Mouse (Mus musculus) thymus, postnatal 36 days (tissue): Measurements from ENCODE around the gene Ncor2.
A peak's percentile ranks its signal among the peaks of the same experiment; 100 is the strongest.
"Not testable (repeated sequence)": the region's sequence is repeated elsewhere in the genome, so short reads cannot be mapped to it uniquely, and the experiment has no call there.

ENCODE experiments used
- DNase-seq, 2 experiments: peaks; one replicate each; pipeline ENCODE4 v3.0.0; 2022; ENCODE audit warnings: mixed read lengths in 2 of 2

The Ncor2 gene

GRCm38 (mm10) chr5:125179007-125179734 is at the start of gene Ncor2:
Gene Ncor2, minus strand, starts transcription at chr5:125179219.
- peak; percentile 78 to 85 for DNase-seq

- DNase-seq: no peak
Measured at GRCm38 (mm10) chr5:125227699-125228098, 48.7 kb upstream of the Ncor2 start.

GRCm38 (mm10) chr5:125226229-125226634 is 47.2 kb upstream of the Ncor2 start:
- no peak for DNase-seq

DNA sequence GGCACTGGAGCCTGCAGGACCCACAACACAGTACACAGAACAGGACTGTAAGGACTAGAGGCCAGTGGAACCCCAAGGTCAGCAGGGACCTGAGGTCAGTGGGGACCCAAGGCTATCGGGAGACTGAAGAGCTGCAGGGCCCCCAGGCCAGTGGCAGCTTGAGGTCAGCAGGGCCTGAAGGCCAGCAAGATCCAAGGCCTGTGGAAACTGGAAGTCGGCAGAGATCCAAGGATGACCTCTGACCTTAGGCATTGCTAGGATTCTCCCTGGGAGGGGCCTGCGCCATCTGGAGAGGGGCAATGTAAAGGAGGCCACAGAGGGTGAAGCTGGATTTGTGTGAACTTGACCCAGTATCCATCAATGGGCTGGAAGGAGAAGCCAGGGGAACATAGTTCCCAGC is 45.9 kb upstream of the Ncor2 start:
- DNase-seq: no peak

GRCm38 (mm10) chr5:125223961-125224360 is 44.9 kb upstream of the Ncor2 start:
- DNase-seq: no peak

- DNase-seq: no peak
Measured at GRCm38 (mm10) chr5:125222706-125223105, 43.7 kb upstream of the Ncor2 start.

- no peak for DNase-seq
Measured at GRCm38 (mm10) chr5:125221868-125222267, 42.8 kb upstream of the Ncor2 start.

- no peak for DNase-seq
Measured at GRCm38 (mm10) chr5:125217426-125218170, 38.6 kb upstream of the Ncor2 start.

- peak; percentile 84 to 93 for DNase-seq
Measured at GRCm38 (mm10) chr5:125215930-125216459, 37.0 kb upstream of the Ncor2 start.

- DNase-seq: no peak
Measured at GRCm38 (mm10) chr5:125215346-125215929, 36.4 kb upstream of the Ncor2 start.

- no peak for DNase-seq
Measured at GRCm38 (mm10) chr5:125214064-125214463, 35.0 kb upstream of the Ncor2 start.

DNA sequence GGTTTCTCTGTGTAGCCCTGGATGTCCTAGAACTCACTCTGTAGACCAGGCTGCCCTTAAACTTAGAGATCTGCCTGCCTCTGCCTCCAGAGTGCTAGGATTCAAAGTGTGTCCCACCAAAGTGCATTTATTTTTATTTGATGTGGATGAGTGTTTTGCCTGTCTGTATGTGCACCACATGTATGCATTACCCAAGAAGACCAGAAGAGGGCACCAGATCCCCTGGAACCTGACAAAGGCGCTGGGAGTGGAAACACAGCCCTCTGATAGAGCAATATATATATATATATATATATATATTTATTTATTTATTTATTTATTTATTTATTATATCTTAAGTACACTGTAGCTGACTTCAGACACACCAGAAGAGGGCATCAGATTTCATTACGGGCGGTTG is 25.9 kb upstream of the Ncor2 start:
- DNase-seq: not testable (repeated sequence)

- DNase-seq: no peak
Measured at GRCm38 (mm10) chr5:125204199-125204815, 25.3 kb upstream of the Ncor2 start.

GRCm38 (mm10) chr5:125203759-125204158 is 24.7 kb upstream of the Ncor2 start:
- no peak for DNase-seq

- DNase-seq: no peak
Measured at GRCm38 (mm10) chr5:125203099-125203498, 24.1 kb upstream of the Ncor2 start.

GRCm38 (mm10) chr5:125202100-125202499 is 23.1 kb upstream of the Ncor2 start:
- no peak for DNase-seq

DNA sequence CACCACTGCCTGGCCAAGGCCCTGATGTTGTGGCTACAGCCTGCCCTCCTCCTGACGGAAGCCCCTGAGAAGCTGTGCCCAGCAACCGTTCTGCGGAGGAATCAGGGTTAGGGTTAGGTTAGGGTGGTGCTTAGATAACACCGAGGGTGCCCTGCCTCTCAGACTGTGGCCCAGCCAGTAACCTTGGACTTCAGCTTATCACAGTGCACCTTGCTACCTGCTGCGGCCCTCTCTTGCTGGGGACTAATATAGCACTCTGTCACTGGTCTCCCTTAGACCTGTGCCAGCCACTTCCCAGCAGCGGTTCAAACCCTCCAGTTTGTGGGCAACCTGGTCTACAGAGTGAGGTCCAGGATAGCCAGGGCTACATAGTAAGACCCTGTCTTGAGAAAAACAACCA is 20.1 kb upstream of the Ncor2 start:
- DNase-seq: no peak

GRCm38 (mm10) chr5:125197325-125197724 is 18.3 kb upstream of the Ncor2 start:
- peak; percentile 23 to 45 for DNase-seq

DNA sequence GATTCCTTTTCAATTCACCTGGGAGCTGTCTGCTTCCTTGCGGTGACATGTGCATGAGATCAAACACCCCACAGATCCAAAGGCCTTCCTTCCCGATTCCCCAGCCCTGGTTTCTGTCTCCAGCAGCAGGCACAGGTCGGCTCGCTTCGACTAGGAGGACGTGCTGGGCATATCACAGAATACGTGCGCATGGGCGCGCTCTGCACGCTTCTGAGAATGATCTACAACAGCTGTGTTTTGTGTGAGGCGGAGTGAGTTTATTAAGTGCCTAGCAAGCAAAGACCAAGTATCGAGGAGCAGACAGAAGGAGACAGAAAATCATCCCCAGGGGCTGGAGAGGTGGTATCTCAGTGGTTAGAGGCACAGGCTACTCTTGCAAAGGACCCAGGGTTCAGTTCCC is 17.0 kb upstream of the Ncor2 start:
- DNase-seq: no peak

DNA sequence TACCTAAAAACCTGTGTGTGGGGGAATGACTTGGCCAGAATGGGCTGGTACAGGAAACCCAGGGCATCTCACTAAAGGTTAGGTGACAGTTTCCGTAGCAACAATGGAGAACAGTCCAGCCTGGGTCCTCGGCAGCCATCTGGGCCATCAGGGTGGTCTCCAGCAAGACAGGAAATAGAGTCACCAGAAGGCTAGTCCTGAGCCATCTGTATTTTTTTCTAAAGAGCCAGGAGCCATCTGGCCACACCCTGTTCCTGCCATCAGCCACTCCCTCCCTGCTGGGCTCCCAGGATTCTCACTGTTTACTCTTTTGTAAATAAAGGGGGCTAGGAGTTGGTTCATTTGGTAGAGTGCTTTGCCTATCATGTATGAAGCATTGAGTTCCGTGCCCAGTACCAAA is 16.1 kb upstream of the Ncor2 start:
- DNase-seq: no peak

- no peak for DNase-seq
Measured at GRCm38 (mm10) chr5:125193478-125194439, 14.7 kb upstream of the Ncor2 start.

- no peak for DNase-seq
Measured at GRCm38 (mm10) chr5:125191608-125192007, 12.6 kb upstream of the Ncor2 start.
